Mouse (Mus musculus) monocyte, adult 5-6 weeks (primary cell): Measurements from ENCODE around the gene Aplp1. TPM values are rescaled to one million over a fixed set of nuclear protein-coding genes. Genes with fewer than 3 reads are reported as not detected.
A peak's percentile ranks its signal among the peaks of the same experiment; 100 is the strongest.

Experiments
- ATAC-seq: fragments of 153-309, 156-312 bp; replicated peaks from 2 replicates; pipeline ENCODE4 v1.8.0; 2017; ENCODE audit warnings: mild to moderate bottlenecking; ENCODE audit not compliant: low TSS enrichment, insufficient number of reproducible peaks, severe bottlenecking, poor library complexity, low FRiP score
- total RNA-seq: library from RNA; stranded (forward); fragments of 200-1000, 200-491, 200-594 nt; gene quantifications from 3 replicates; pipeline ENCODE4 v1.2.3, GENCODE M21; 2017

Aplp1 gene
- total RNA-seq, 1 experiment from 2014 or later: not detected

GRCm38 (mm10) chr7:30420673-30421072, 24.7 kb downstream of the Aplp1 start:
- ATAC-seq: no peak

- peak; percentile 53 for ATAC-seq
Observed at GRCm38 (mm10) chr7:30419561-30420499, 25.5 kb downstream of the Aplp1 start, which contains the start of gene Hcst. TSS of gene Hcst (minus strand) at chr7:30419854.

GRCm38 (mm10) chr7:30417856-30418255, 27.5 kb downstream of the Aplp1 start:
- ATAC-seq: 0 out of 2 replicates have a peak, but pooled peaks have one; percentile 6

GRCm38 (mm10) chr7:30413596-30413995, 31.7 kb downstream of the Aplp1 start, which contains the start of gene Tyrobp:
TSS of gene Tyrobp (plus strand) at chr7:30413760.
- ATAC-seq: peak; percentile 68

GRCm38 (mm10) chr7:30412735-30413147, 32.6 kb downstream of the Aplp1 start:
- ATAC-seq: peak; percentile 54

- 0 out of 2 replicates have a peak, but pooled peaks have one; percentile 6 for ATAC-seq
Observed at GRCm38 (mm10) chr7:30411023-30411422, 34.3 kb downstream of the Aplp1 start.

GRCm38 (mm10) chr7:30409789-30410188, 35.5 kb downstream of the Aplp1 start:
- no peak for ATAC-seq

- ATAC-seq: no peak
Observed at GRCm38 (mm10) chr7:30408639-30409038, 36.7 kb downstream of the Aplp1 start.

- ATAC-seq: no peak
Observed at GRCm38 (mm10) chr7:30402343-30402742, 43.0 kb downstream of the Aplp1 start.

- ATAC-seq: no peak
Observed at GRCm38 (mm10) chr7:30399671-30400070, 45.7 kb downstream of the Aplp1 start.

- peak; percentile 57; the same call in 1 of the 2 replicates for ATAC-seq
Observed at GRCm38 (mm10) chr7:30394871-30395270, 50.5 kb downstream of the Aplp1 start.

GRCm38 (mm10) chr7:30394379-30394778, 51.0 kb downstream of the Aplp1 start:
- ATAC-seq: peak; percentile 91

- 0 out of 2 replicates have a peak, but pooled peaks have one; percentile 4 for ATAC-seq
Observed at GRCm38 (mm10) chr7:30393631-30394030, 51.7 kb downstream of the Aplp1 start.

- peak; percentile 52 for ATAC-seq
Observed at GRCm38 (mm10) chr7:30392746-30393520, 52.4 kb downstream of the Aplp1 start.

Other genes starting within 250 kb of the Aplp1 start
- 217 to 229 TPM (median 219 TPM) in 3 replicates for gene Capns1, start 246.7 kb downstream of the Aplp1 start, total RNA-seq
- gene Polr2i, start 213.6 kb downstream of the Aplp1 start, total RNA-seq: 29.5 to 52.1 TPM (median 49.3 TPM) in 3 replicates
- 32.7 to 60.7 TPM (median 37.0 TPM) in 3 replicates for gene Tbcb, start 213.3 kb downstream of the Aplp1 start, total RNA-seq
- not detected in 3 replicates for gene Ovol3, start 209.8 kb downstream of the Aplp1 start, total RNA-seq
- gene Thap8, start 165.4 kb downstream of the Aplp1 start, total RNA-seq: 1.0 to 3.2 TPM in 2 of 3 replicates, not detected in the other
- 1.3 to 4.7 TPM (median 3.0 TPM) in 3 replicates for gene Wdr62, start 165.1 kb downstream of the Aplp1 start, total RNA-seq
- gene Clip3, start 153.8 kb downstream of the Aplp1 start, total RNA-seq: 2.2 TPM in 1 of 3 replicates, not detected in the others
- 27.8 to 47.4 TPM (median 35.8 TPM) in 3 replicates for gene Alkbh6, start 136.8 kb downstream of the Aplp1 start, total RNA-seq
- 3.0 TPM in 1 of 3 replicates, not detected in the others for gene Syne4, start 130.7 kb downstream of the Aplp1 start, total RNA-seq
- 2.2 to 10.7 TPM (median 8.0 TPM) in 3 replicates for gene E130208F15Rik, start 123.8 kb downstream of the Aplp1 start, total RNA-seq
- gene Sdhaf1, start 121.6 kb downstream of the Aplp1 start, total RNA-seq: 11.3 to 13.7 TPM (median 11.5 TPM) in 3 replicates
- gene Lrfn3, start 82.8 kb downstream of the Aplp1 start, total RNA-seq: not detected in 3 replicates
- 1,651 to 1,754 TPM (median 1,724 TPM) in 3 replicates for gene Tyrobp, start 31.8 kb downstream of the Aplp1 start, total RNA-seq
- 44.2 to 97.2 TPM (median 67.5 TPM) in 3 replicates for gene Hcst, start 25.7 kb downstream of the Aplp1 start, total RNA-seq
- 25.9 to 48.3 TPM (median 34.1 TPM) in 3 replicates for gene Nfkbid, start 23.8 kb downstream of the Aplp1 start, total RNA-seq
- not detected in 3 replicates for gene Kirrel2, start 12.2 kb upstream of the Aplp1 start, total RNA-seq
- gene Nphs1, start 12.8 kb upstream of the Aplp1 start, total RNA-seq: not detected in 3 replicates
- not detected in 3 replicates for gene Prodh2, start 48.1 kb upstream of the Aplp1 start, total RNA-seq
- 0.97 to 1.5 TPM in 2 of 3 replicates, not detected in the other for gene Arhgap33, start 89.5 kb upstream of the Aplp1 start, total RNA-seq
- gene Hspb6, start 106.6 kb upstream of the Aplp1 start, total RNA-seq: 0.19 to 2.7 TPM (median 1.5 TPM) in 3 replicates
- gene Proser3, start 106.8 kb upstream of the Aplp1 start, total RNA-seq: 1.7 to 4.3 TPM (median 3.3 TPM) in 3 replicates
- gene Lin37, start 114.3 kb upstream of the Aplp1 start, total RNA-seq: 8.1 to 26.1 TPM (median 10.0 TPM) in 3 replicates
- 66.7 to 101 TPM (median 99.2 TPM) in 3 replicates for gene U2af1l4, start 117.8 kb upstream of the Aplp1 start, total RNA-seq
- gene Gm49396, start 117.8 kb upstream of the Aplp1 start, total RNA-seq: 3.5 to 14.5 TPM (median 11.1 TPM) in 3 replicates
- gene Psenen, start 118.1 kb upstream of the Aplp1 start, total RNA-seq: 76.7 to 145 TPM (median 135 TPM) in 3 replicates
- gene Igflr1, start 119.9 kb upstream of the Aplp1 start, total RNA-seq: 0.43 TPM in 1 of 3 replicates, not detected in the others
- 15.4 to 44.0 TPM (median 23.8 TPM) in 3 replicates for gene Kmt2b, start 143.2 kb upstream of the Aplp1 start, total RNA-seq
- gene Zbtb32, start 153.4 kb upstream of the Aplp1 start, total RNA-seq: 8.4 to 30.5 TPM (median 20.6 TPM) in 3 replicates
- 1.1 TPM in 1 of 3 replicates, not detected in the others for gene Upk1a, start 167.3 kb upstream of the Aplp1 start, total RNA-seq
- gene Cox6b1, start 180.6 kb upstream of the Aplp1 start, total RNA-seq: 424 to 540 TPM (median 506 TPM) in 3 replicates
- not detected in 3 replicates for gene Etv2, start 190.3 kb upstream of the Aplp1 start, total RNA-seq
- 63.9 to 74.7 TPM (median 64.6 TPM) in 3 replicates for gene Rbm42, start 204.8 kb upstream of the Aplp1 start, total RNA-seq
- gene Haus5, start 219.5 kb upstream of the Aplp1 start, total RNA-seq: 5.6 to 20.3 TPM (median 11.0 TPM) in 3 replicates
- gene Pmis2, start 226.1 kb upstream of the Aplp1 start, total RNA-seq: not detected in 3 replicates